Mouse (Mus musculus): ENCODE data around the gene Cldn20. TPM values are rescaled to one million over a fixed set of nuclear protein-coding genes. Genes with fewer than 3 reads are reported as not detected.

Cldn20 gene
- 1 to 10 TPM; 1.8 to 2.7 TPM for total RNA-seq (2023)

DNA sequence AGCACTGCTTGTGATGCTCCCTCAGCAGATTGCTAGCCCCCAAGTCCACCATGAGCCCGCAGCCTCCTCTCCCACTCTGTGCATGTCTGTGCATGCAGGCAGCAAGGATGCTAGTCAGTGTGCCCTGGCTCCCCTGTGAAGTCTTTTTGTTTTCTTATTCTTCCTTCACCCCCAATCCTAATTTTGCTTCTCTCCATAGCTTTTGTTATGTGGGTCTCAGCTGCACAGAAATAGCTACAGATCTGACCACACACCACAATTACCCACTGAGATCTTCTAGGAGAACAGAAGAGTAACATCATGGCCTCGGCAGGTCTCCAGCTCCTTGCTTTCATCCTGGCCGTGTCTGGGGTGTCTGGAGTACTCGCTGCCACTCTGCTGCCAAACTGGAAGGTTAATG, at the start of gene Cldn20:
Cldn20 (plus strand) TSS at position 301 of the 400 bp plus-strand sequence.

DNA sequence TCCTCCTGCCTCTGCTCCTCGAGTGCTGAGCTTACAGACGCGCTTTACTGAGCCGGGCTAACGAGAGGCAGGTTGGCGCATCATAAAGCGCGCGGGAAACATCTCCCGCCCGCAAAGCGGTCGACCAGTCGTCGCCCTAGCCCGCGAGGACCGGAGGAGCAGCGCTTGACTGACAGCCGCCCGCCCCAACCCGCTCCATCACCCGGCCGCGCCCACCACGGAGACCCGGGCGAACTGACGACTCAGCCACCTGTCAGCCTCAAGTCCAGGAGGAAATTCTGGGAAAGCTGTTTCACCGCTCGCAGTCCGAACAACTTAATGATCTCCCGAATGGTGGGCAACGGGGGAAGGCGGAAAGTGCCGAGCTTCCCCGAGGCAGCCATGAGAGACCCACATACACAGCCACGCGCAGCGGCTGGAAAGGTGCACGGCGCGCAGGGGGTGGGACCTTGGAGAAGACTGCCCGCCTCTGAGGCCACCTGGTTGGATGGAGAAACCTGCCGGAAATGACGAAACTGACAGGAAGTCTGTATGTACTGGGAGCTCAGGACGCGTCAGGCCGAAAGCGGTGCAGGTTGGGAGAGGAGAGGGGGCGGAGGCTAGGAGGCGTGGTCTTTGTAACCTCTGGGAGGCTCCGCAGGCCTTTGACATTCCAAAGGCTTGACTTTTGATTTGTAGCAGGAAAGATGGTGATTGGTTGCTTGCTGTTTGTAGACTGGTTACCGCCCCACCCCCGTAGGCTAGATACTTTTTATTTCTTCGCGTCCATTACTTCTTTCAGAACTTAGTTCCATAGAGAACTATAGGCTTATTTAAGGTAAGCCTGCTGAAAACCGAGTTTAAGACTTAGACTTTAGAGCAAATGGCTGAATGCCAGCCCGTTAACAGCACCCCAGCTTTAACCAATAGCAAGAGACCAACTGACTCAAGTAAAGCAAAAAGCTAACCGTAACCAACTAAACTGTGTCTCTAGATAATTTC, 25.3 kb downstream of the Cldn20 start, which contains the start of gene Tfb1m:
Tfb1m (minus strand) TSS at position 451 of the 981 bp plus-strand sequence.

Other genes starting within 250 kb of the Cldn20 start
- 10 to 100 TPM; 21.2 to 26.4 TPM for gene Tiam2, start 206.0 kb upstream of the Cldn20 start, total RNA-seq (2023)
- 1 to 10 TPM; 4.1 to 5.0 TPM for gene Tfb1m, start 25.2 kb downstream of the Cldn20 start, total RNA-seq (2023)
- gene Nox3, start 163.7 kb downstream of the Cldn20 start, total RNA-seq (2023), result not detected